Mouse (Mus musculus) kidney, adult 10 weeks (tissue): ENCODE results near the gene Phyhipl. TPM values are rescaled to one million over a fixed set of nuclear protein-coding genes. Genes with fewer than 3 reads are reported as not detected.

Experiments used
- polyA plus RNA-seq: library from polyadenylated mRNA; stranded (reverse); fragments of 350-450 nt; fragmentation: Illumina TruSeq; extraction: RNeasy Lipid Tissue Mini Kit (QIAGEN cat#74804); gene quantifications from one replicate; pipeline ENCODE4 v1.2.3, GENCODE M21; 2014; ENCODE audit warnings: low read depth, low replicate concordance

Gene Phyhipl
- 89.7 TPM for polyA plus RNA-seq

DNA sequence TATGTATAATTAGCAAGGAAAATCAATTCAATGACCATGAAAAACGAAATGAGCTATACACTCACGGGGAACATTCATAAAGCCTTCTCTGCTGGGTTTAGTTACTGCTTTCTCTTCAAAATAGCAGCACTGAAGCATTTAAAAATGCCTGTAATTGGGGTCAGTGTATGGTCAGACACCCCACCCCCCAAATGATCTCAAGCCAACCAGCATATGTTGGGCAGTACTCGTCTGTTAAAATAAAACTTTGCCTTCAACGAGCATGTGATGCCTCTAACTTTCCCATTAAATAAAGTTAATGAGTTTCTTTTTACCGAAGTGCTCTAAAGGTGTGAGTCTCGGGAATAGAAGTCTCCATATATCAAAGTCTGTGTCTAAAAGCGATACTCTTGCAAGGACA, at the start of gene Phyhipl:
Gene Phyhipl (minus strand): TSS at position 138 of the 400 bp plus-strand sequence.

Other genes starting within 250 kb of the Phyhipl start
- 8.4 TPM for gene Fam13c, start 215.5 kb downstream of the Phyhipl start, polyA plus RNA-seq